Mouse (Mus musculus) neutrophil, adult 59 days (primary cell): ENCODE measurements around the gene Tmem253. TPM values are rescaled to one million over a fixed set of nuclear protein-coding genes. Genes with fewer than 3 reads are reported as not detected.

ENCODE experiments used
- total RNA-seq, 2 experiments: library from RNA; stranded (reverse); gene quantifications; 1 replicate in 1 of 2; 2 replicates in 1 of 2; pipeline ENCODE4 v1.2.4; 2023

Tmem253 gene
- total RNA-seq: not detected

DNA sequence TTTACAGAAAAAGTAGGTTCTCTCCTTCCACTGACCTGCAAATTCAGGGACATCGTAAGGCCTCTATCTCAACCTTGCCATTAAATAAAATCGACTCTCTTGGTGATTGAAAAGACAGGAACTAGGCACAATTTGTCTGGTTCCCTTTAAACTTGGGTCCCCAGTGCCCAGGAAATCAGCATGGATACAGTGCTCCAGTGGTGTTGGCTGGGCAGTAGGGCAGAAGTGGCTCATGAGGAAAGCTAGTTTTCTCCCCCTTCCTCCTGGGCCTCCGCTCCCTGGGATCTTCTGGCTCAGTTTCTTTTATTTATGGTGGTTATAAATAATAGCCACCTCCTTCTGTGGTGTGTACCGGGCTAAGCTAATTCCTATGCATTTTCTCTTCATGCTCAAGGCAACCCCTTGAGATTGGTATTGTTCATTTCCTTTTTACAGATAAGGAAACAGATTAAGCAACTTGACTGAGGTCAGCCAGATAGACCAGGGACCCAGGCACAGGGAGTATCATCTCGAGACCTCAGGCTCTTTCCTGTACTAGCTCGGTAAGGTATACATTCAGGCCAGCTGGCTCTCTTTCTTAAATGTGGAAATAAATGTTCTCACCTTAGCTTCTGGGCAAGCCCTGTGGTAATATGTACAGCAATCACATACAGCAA, at the start of gene Tmem253:
Gene Tmem253 (plus strand): TSS at position 214 of the 656 bp plus-strand sequence.

DNA sequence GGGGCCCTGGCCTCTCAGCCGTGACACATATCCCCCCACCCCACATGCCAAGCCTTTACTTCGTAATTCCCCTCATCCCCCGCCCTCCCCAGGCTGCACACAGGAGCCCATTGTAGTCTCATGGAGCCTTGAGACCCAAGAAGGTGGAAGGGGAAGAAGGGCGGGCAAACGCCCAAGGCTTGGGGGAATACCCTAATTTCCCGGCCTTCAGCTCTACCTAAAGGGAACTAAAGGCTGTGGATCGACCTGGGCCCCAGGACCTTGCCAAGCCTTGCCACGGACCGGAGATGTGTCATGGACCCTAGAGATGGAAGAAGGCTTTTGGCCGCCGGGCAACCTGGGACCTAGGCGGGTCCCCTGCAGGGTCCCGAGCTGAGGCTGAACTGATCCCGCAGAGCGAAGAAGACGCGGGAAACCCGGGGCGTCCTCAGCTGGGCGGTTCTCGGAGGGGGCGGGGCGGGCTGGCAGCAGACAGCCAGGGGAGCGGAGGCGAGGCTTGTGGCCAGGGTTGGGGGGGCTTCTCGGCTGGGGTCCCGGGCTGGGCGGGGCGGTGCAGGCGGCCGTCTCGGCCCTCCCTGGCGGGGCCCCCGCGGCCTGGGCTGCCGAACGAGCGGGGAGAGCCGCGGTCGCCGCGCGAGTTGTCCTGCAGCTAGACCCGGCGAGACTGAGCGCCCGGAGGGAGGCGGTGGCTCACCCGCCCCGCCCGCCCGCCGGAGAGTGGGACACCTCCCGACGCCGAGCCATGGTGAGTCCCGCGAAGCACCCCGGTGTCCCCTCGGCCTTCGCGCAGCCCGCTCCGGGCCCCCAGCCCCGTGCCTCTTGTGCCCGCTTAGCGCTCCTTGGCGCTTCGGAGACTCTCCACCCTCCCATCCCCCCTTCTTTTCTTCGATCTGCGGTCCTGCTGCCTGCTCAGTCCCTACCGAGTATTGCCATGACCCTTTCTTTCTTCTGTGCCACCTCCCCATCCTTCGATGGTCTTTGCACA, 30.9 kb upstream of the Tmem253 start, which contains the start of gene Arhgef40:
Gene Arhgef40 (plus strand): TSS at position 473 of the 985 bp plus-strand sequence.

DNA sequence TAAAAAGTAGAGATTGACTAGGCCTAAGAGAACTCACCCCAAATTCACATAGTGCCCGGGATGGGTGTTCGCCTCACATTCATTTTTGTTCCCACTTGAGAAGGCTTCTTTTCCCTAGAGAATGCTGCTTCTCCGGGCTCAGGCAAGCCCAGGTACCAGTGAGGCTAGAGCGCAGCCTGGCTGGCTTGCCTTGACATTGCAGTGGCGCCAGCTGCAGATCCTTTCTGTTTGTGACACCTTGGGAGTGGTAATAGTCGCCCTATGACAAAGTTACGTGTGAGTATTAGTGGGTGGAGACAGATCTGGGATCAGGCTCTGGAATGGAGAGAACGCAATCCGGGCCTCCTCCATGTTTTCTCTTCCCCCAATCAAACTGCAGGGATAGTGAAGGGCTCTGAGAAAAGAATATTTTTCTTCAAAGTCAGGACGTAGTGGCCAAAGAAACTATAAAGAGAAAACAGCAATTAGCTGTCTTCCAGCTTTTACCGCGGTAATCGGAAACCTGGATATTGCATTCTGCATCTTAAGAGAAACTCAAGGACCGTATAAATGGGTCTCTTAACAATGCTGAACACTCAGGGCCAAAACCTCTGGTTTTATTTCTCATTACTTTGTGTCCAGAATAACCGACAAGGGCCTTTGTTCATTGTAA, 5.2 kb downstream of the Tmem253 start, which contains the start of gene Zfp219:
Gene Zfp219 (minus strand): TSS at position 248 of the 652 bp plus-strand sequence.

DNA sequence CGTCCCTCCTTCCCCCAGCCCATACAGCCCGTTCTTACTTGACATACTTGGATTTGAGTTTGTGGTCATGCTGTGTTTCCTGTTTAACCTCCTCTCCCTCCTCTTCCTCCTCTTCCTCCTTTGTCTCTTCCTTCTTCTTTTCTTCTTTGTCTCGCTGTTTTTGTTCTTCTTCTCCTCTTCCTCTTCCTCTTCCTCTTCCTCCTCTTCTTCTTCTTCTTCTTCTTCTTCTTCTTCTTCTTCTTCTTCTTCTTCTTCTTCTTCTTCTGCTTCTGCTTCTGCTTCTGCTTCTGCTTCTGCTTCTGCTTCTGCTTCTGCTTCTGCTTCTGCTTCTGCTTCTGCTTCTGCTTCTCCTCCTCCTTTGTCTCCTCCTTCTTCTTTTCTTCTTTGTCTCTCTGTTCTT, 26.9 kb downstream of the Tmem253 start, which contains the start of gene Olfr221:
Gene Olfr221 (minus strand): TSS at position 101 of the 400 bp plus-strand sequence.

Other genes with a start within 250 kb of the Tmem253 start
- not detected for gene Ang4, start 242.1 kb upstream of the Tmem253 start, total RNA-seq
- gene AY358078, start 215.6 kb upstream of the Tmem253 start, total RNA-seq: not detected
- 10 to 100 TPM; 10.4 to 41.8 TPM for gene Ear6, start 162.0 kb upstream of the Tmem253 start, total RNA-seq
- 10 to 100 TPM; 16.2 to 17.2 TPM for gene Mettl17, start 130.8 kb upstream of the Tmem253 start, total RNA-seq
- gene Slc39a2, start 122.8 kb upstream of the Tmem253 start, total RNA-seq: under 1 TPM in 1 of 2 experiments, not detected in 1; 0.15 TPM
- gene Ndrg2, start 101.5 kb upstream of the Tmem253 start, total RNA-seq: 1 to 10 TPM; 1.3 to 3.4 TPM
- not detected for gene Tppp2, start 97.2 kb upstream of the Tmem253 start, total RNA-seq
- gene Rnase13, start 92.9 kb upstream of the Tmem253 start, total RNA-seq: not detected
- 1 to 10 TPM; 5.1 to 8.1 TPM for gene Arhgef40, start 30.9 kb upstream of the Tmem253 start, total RNA-seq
- 10 to 100 TPM; 10.4 to 14.2 TPM for gene Zfp219, start 5.1 kb downstream of the Tmem253 start, total RNA-seq
- gene Olfr221, start 26.8 kb downstream of the Tmem253 start, total RNA-seq: not detected
- gene Hnrnpc, start 88.4 kb downstream of the Tmem253 start, total RNA-seq: 100 to 1,000 TPM; 228 to 249 TPM
- gene Rpgrip1, start 95.0 kb downstream of the Tmem253 start, total RNA-seq: 1 to 10 TPM; 1.1 to 3.4 TPM
- 10 to 100 TPM; 51.3 to 54.7 TPM for gene Supt16, start 181.8 kb downstream of the Tmem253 start, total RNA-seq
- 100 to 1,000 TPM; 105 to 113 TPM for gene Chd8, start 242.1 kb downstream of the Tmem253 start, total RNA-seq